Mouse (Mus musculus) testis, postnatal 14 days (tissue): ENCODE data around the gene 6430628N08Rik.

Experiments used
- DNase-seq: peaks from one replicate; pipeline ENCODE4 v3.0.0; 2021; ENCODE audit warnings: low spot score

6430628N08Rik gene

DNA sequence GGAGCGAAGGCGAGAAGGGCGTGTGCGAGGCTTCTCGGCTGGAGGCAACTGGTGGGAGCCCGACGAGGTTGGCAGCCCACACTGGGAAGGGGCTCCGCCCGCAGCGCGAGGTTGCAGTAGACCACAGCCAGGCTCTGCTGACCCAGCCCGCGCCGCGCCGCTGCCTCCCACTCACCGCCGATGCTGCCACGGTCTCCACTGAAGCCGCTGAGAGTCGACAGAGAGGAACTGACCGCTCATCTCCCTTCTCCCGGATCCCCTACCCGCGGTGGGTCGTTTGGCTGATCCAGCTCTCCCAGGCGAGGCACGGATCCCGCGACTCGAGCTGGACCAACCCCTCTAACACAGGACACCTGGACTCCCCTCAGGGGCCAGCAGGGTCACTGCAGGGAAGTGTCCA lies at the start of gene 6430628N08Rik:
TSS of gene 6430628N08Rik (plus strand) at position 113 of the 400 bp plus-strand sequence.
- no peak for DNase-seq

DNA sequence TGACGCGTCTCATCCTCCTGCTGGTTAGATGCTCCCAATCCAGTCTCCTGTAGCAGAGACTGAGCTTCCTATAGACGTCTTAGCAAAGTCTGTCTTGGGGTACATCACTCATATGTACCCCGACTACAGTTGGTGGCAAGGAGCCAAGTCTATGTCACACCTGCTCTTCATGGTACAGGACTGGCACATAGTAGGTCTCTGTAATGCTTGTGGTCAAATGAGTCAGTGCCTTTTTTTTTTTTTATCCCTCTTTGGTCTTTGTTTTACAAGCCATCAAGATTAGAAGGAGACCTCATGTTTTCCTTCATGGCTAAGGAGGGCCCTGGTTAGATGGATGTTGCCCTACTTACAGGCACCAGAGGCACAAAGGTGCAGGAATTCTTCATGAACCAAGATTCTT lies 49.6 kb upstream of the 6430628N08Rik start:
- DNase-seq, result no peak

DNA sequence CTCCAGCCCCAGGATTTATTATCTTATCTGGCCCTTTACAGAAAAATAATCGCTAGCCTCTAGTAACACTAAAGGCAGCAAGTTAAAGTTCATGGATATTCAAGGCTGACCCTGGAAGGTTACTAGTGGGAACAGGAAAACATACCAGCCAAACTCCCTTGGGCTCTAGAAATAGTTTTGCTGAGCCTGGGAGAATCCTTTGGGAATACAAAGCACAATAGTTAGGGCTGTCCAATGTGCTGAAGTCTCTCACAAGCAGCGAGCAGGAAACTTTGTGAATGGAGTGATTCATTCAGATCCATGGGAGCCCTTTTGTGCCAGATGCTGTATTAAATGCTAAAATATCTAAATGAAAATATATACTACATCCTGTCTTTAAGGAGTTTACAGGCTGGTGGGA lies 43.8 kb upstream of the 6430628N08Rik start:
- no peak for DNase-seq

DNA sequence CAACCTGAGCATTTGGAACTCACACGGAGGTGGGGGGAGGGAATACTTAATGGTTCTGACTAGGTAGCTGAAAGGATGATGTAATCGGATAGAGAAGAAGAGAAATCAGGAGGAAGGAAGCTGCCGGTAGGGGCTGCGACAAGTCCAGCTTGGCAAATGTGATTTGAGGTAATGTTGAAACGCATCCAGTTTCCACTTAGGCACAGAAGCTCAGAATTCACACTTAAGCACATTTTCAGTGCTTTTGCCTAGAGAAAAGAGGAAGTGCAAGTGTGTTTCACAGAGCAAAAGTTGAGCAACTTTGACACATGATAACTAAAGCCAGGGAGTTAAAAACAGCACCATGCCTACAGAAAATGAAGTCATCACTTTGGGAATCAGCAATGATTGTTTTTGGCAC lies 43.1 kb upstream of the 6430628N08Rik start:
- no peak for DNase-seq

DNA sequence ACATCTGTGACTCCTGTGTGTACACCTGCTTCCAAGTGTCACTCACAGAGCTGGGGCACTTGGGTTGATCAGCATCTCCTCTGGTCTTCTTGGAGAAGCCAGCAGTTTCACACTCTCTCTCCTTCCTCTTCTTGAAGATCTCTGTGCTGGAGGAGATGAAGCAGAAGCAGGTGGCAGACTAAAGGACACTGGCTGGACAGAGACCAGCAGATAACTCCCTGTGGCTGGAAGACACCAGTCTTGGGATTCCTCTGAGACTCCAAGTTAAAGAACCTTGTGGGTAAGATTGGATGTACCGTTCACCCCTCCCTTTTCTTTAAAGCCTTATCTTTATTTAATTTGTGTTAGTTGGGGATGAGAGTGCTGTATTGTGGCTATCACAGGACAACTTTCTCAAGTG lies 42.4 kb upstream of the 6430628N08Rik start:
- DNase-seq, result no peak

DNA sequence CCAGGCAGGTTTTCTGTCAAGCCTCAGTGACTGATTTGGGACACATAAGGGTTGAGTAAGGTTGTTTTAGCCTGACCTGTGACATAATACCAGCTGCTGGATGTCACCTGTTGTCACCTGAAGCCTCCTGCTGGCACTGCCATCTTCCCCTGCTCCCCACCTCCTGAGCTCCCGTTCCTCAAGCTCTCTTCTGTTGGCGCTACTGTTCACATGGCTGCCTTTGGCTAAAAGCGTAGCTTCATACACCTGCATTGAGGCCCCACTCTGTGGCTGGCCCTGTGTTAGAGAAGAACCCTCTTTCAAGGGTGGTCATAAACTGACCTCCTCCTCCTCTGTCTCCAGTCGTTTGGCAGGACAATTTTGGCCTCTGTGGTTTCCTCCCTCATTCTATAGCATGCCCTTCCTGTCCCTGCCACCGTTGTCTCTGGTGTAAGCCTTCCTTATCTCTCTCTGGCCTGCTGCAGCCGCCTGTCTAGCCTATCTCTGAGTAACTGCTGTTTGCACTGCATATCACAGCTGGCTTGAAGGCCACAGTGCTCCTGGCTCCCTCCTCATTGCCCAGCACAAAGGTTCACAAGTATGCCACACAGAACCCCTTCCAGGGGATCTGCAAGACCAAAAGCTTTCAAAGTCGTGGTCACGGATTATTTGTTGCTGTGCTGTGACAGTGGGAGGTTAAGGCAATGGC lies 41.3 kb upstream of the 6430628N08Rik start:
- no peak for DNase-seq

DNA sequence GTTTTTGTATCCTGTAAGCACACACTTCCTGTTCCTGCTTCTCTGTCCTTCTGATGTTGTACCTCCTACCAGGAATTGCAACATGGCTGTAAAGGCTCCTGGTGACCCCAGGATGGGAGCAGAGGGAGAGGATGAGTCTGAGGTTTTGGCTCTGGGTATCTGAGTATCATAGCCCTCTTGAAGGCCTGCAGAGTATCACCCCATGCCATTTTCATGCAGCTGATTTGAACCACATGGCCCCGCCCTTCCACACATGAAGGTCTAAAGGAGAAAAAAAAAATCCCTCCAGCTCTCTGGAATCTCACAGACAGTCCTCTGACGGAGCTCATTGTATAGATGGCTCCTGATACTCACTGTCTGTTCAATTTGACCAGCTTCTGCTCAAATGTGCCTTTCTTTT lies 40.4 kb upstream of the 6430628N08Rik start:
- no peak for DNase-seq

DNA sequence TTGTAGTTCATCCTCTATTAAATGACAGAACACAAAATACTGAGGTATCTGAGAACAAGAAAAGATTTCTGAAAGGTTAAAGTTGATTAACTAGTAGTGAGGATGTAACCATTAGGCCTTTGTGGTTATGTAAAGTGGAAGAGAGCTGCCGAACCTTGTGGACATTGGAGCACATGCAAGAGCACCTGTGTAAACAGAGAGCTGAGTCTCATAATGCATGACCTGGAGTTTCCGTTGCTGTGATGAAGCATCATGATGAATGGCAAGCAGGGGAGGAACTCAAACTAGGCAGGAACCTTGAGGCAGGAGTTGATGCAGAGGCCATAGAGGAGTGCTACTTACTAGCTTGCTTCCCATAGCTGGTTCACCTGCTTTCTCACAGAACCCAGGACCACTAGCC lies 39.8 kb upstream of the 6430628N08Rik start:
- no peak for DNase-seq

DNA sequence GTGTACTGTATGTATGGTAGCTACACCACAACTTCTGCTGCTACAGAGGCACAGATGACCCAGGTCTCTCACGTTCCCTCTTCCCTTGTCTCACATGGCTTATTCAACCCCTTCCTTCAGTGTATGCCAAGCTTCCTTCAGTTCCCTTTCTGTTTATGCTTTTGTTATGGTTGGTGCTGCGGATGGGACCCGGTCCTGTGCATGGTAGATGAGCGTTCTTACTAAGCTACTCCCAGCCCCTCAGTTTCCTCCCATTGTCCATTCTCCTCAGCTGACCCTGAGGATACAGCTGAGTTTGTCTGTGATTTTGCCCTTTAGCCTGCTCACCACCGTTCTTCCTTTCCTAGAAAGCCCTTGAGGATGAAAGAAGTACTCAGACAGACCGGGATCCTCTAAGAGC lies 38.9 kb upstream of the 6430628N08Rik start:
- no peak for DNase-seq

DNA sequence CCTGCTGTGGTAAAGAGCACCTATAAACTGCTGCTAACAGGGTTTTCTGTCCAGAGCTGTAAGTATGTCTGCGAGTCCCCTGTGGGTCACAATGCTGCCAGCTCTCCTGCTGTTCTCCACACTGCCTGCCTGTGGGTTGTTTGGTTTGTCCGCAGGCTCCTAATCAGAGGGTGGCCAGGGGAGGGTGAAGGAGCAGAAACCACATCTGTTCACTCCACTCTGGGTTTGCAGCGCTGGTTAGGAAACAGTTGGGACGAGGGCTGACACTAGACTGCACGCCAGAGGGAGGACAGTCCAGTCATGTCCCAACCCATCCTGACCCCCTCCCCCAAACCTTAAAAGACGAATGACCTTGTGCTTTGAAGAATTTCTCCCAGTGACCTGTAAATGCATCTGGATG lies 35.4 kb upstream of the 6430628N08Rik start:
- no peak for DNase-seq

DNA sequence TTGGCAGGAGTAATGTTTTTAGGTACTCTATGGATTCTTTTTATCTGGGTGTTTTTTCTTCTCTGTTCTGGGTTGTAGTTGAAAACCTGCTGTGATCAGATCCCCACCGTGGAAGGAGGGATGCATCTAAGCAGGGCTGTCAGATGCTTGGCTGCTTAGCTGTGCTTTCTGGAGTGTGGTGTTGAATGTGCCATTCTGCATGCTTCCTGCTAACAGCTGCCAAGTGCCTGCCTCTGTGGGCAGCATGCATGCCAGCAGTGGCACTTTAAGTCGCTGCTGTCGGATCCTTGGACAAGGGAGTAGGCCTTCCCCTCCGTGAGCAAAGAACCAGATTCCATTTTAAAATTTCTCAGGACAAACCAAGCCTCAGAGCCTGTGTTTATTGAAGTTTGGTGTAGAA lies 34.9 kb upstream of the 6430628N08Rik start:
- DNase-seq, result no peak

DNA sequence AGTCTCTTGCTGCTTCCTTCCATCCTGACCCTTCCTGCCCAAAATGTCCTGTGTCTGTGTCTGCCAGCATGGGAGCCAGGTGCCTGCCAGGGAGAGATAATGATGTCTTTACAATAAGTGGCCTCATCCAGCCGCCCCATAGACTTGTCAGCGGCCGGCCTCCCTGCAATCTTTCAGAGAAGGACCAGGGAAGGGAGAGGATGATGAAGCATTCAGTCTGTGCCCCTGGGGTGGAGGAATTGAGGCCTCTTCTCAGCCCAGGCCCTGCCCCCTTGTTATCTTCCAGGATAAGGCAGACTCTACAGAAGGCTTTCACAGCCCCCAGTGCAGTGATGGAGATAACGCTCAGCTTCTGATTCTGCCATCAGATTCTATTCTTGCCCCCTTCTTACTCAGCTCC lies 34.2 kb upstream of the 6430628N08Rik start:
- no peak for DNase-seq

DNA sequence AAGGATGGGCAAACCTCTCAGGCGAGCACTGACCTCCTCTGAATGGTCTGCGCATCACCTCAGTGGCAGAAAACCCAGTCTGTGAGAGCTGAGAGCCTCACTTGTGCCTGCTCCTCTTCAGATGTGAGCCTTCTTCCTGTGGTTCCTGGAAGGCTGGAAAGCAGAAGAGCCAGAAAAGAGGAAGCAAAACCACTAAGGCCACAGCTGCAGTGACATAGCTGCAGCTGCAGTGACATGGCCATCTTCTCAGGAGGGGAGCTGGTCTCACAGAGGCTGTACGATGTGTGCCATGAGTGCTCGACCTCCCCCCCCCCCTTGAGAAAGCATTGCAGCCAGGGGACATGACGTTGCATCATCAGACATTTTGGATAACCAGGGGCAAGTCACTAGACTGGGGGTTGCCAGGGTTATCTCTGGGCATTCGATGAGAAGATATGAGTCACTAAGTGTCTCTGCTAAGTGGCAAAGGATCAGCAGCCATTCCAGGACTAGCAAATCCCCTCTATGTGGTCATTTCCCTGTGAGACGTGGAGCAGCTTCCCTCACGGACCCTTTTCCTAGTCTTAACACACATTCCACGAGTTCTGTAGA lies 33.1 kb upstream of the 6430628N08Rik start:
- DNase-seq, result no peak

DNA sequence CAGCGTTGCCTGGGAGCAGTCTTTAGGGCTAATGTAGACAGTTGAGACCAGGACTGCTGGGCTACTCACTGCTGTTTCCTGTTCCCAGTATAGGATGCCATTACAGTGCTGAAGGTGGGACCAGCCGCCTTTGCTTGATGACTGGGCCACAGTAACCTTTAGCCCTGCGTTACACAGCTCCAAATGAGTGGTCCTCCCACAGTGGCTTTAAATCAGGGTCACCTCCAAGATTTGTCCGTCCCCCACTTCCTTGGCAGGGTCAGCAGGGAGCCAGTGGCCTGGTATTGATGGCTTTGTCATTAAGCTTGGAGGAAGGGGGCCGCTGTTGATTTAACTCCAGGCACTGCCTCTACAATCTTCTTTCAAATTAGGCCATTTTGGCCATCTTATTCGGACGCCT lies 27.1 kb upstream of the 6430628N08Rik start:
- no peak for DNase-seq

DNA sequence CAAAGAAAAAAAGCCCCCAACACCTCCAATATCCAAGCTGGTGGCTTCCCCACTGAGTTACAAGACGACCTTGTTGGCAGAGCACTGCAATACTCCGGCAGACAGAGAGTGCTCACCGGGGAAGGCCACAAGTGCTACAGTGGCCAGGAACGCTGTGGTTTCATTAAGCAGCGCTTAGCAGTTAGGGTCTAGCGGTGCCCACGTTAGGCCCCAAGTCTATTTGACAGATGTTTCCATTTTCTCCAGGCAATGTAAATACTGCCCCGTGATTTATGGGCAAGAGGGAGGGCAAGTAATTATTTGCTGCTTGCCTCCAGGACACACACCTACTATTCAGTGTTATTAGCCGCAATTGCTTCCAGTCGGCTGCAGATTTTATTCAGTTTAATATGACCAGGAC lies 26.6 kb upstream of the 6430628N08Rik start:
- DNase-seq, result no peak

DNA sequence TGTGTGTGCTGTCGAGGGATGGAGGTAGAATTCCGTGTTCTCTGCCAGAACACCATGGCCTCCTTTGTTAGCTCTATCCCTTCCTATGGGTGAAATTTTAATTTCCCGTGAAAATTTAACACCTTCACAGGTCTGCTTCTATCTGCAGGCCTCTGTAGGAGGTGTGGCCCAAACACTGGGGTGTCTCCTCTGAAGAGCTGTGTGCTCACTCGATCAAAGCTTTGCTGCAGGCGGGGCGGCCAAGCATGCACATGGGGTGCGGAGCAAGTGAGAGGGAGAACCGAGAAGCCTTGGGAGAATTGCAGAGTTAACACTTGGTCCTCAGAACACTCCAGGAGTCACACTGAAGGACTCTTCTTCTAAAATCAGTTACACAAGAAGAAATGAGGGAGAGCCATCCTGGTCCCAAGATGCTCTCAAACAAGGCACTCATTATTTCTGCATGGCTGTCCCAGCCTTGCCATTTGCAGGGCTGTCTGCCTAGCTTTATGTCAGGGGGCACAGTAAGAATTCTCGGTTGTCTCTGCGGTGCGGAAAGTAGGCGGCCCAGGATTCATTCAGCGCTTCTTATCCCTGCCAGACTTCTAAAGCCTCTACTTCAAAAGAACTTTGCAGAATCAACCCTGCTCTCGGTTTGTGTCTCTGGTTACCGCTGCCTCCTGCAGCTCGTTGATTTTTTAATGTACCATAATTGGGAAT lies 20.8 kb upstream of the 6430628N08Rik start:
- DNase-seq, result no peak

DNA sequence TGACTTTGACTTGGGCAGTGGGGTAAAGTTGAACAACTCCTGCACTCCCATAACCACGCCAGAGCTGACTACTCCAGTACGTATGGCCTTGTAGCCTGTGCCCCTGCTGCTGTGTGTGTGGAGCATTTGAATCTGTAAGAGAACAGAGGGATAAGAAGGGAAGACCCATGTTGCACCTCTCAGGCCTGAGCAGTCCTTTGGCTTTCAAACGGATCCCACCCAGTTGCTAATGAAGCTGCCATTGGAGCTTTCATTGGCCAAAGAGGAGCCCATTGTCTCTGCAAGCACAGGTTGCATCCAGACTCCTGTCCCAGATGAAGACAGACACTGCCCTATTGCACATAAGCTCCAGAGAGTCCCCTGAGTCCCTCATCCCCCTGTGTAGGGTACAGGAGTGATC lies 17.2 kb upstream of the 6430628N08Rik start:
- no peak for DNase-seq

DNA sequence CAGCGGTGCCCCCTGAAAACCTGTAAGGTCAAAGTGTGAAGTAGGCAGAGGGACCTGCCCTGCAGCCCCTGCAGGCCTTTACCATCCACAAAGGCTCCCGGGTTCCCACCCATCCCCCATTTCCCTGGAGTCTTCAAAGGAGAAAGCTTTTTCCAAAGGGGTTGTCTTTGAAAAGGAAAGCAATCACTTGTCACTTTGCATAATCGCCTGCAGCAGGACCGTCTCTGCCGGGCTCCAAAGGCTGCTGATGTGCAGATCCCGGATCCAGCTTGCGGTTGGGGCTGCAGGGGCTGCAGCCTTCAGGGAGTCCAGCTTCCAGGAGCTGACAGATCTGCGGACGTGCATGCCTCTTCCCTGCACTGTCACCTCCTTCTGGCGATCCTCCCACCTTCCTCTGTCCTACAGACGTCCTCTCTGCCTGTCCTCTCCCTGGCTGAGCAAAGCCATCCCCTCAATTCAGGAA lies 12.2 kb upstream of the 6430628N08Rik start:
- no peak for DNase-seq

DNA sequence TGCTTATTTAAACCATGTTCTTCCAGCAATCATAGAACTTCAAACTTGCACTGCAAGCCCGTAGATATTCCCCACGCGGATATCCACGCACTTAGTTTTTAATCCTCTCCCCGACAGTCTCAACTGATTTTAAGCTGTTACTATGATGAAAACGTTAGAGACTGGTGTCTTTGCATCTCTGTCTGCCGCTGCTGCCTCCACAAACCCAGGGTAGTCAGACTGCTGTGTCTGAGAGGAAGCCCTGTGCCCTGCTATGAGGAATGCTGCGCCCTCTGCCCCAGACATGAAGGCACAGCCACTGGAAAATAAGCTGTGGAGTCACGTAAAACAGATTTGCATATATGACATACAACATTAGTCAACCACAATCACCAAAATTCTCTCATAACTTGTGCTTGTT lies 11.6 kb upstream of the 6430628N08Rik start:
- DNase-seq, result no peak

DNA sequence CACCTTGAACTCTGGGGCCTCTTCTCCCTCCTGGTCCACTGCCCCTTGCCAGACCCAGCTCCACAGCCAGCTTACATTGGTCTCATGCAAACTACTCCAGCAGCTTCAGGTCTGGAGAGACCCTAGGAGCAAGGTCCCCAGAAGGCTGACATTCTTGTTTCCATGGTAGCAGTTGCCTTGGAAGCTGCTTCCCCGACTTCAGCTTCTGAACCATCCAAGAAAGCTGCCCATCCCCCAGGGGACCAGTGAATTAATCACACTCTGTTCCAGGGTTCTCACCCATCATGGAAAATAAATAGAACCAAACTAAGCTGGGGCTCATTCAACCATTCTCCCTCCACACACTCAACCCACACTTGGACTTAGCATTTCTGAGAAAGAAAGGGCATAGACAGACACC lies 9.3 kb upstream of the 6430628N08Rik start:
- no peak for DNase-seq

DNA sequence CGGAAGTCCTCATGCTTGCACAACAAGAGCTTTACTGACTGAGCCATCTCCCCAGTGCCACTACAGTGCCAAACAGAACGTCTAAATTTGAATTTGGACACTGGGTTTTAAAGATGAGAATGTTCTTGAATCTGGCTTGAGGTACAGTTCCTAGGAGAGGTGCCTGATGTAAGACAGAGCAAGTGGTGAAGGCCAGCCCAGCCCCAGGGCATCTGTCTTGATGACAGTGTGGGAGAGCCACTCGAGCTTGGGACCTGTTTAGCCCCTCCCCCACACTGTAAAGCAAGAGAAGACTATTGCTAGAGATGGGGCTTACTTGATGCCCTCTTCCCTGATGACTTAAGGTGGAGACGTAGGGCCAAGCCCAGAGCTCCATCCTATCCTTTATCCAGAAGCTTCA lies 8.3 kb upstream of the 6430628N08Rik start:
- DNase-seq, result no peak

DNA sequence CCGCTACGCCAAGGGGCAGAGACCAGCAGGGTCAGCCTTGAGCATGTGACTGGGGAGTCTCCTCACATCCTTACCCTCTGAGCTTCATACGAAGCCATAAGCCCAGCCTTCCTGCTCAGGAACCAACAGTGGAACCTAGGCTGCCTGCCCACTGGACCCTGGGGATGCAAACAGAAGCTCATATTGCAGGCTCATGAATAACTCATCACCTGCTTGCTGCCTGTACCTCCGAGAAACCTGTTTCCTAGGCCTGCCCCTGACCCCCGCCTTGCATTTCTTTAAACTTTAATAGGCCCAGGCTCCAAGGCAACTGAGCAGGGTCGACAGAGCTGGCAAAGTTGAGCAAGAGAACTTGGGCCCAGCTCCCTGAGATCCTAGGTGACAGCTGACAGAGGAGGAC lies 6.4 kb upstream of the 6430628N08Rik start, which contains the start of gene Kncn:
TSS of gene Kncn (plus strand) at position 379 of the 400 bp plus-strand sequence.
- DNase-seq, result no peak

DNA sequence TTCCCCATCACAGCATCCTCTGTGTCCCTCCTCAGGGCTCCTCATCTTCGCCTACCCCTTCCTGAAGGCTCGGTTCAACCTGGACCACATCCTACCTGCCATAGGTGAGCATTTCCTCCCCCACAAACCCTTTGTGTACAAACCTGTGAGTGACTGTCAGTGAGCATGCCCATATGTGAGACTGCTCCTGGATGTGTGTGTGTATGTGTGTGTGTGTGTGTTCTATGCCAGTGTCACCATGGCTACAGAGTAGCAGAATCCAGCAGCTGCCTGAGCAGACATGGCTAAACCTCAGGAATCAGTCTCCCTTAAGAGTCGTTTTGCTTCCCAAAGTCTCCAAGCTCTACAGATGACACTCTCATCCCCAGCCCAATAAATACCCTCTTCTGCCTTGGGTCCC lies 4.6 kb upstream of the 6430628N08Rik start:
- DNase-seq, result no peak
